Mouse (Mus musculus) brain, embryonic 14.5 days (tissue): ENCODE measurements around the gene Apip. TPM values are rescaled to one million over a fixed set of nuclear protein-coding genes. Genes with fewer than 3 reads are reported as not detected.

Source experiments
- DNase-seq: peaks from one replicate; pipeline ENCODE4 v3.0.0-alpha.2; 2011; ENCODE audit warnings: low read depth
- CTCF ChIP-seq: fragments of 200-500 bp; IDR thresholded peaks from 2 replicates; pipeline ENCODE4 v1.5.1; 2012; ENCODE audit warnings: inconsistent platforms, mild to moderate bottlenecking, moderate library complexity, borderline replicate concordance; ENCODE audit not compliant: insufficient read depth, insufficient read length; ENCODE audit errors: extremely low read depth
- POLR2A ChIP-seq: fragments of 200-500 bp; IDR thresholded peaks from 2 replicates; pipeline ENCODE4 v1.6.1; 2012; ENCODE audit warnings: mild to moderate bottlenecking, inconsistent platforms, borderline replicate concordance; ENCODE audit not compliant: poor library complexity, insufficient read depth, insufficient read length, severe bottlenecking; ENCODE audit errors: extremely low read depth
- polyA plus RNA-seq: library from polyadenylated mRNA; depleted of rRNA; stranded (reverse); fragments of >200 nt; gene quantifications from 2 replicates; pipeline ENCODE4 v1.2.3, GENCODE M21; 2012

Apip gene
- polyA plus RNA-seq, 1 experiment: 29.2 TPM

- no peak for TF ChIP-seq POLR2A
- no peak for TF ChIP-seq CTCF
- DNase-seq: no peak
These were observed 3.6 kb upstream of the Apip start for GRCm38 (mm10) chr2:103069752-103070405.

- no peak for TF ChIP-seq CTCF
These were observed 2.9 kb upstream of the Apip start for GRCm38 (mm10) chr2:103070586-103070985.

GRCm38 (mm10) chr2:103081117-103081516 is 7.6 kb downstream of the Apip start:
- no peak for DNase-seq
- TF ChIP-seq POLR2A (no peak), CTCF (no peak)

More at GRCm38 (mm10) chr2:103070586-103070985, 2.9 kb upstream of the Apip start:
- DNase-seq: no peak

- no peak for DNase-seq
- TF ChIP-seq POLR2A: no peak
- no peak for TF ChIP-seq CTCF
These were observed 8.2 kb downstream of the Apip start for GRCm38 (mm10) chr2:103081706-103082105.

GRCm38 (mm10) chr2:103082853-103083252 is 9.4 kb downstream of the Apip start:
- TF ChIP-seq POLR2A (no peak), CTCF (no peak)
- no peak for DNase-seq

- peak; percentile 50 for DNase-seq
- TF ChIP-seq CTCF (peak; percentile 53; the same call in 1 of the 2 replicates), POLR2A (no peak)
These were observed 11.0 kb downstream of the Apip start for GRCm38 (mm10) chr2:103084451-103084850.

GRCm38 (mm10) chr2:103085633-103086032 is 12.2 kb downstream of the Apip start:
- TF ChIP-seq POLR2A (no peak), CTCF (no peak)
- DNase-seq: no peak

GRCm38 (mm10) chr2:103086432-103086831 is 13.0 kb downstream of the Apip start:
- TF ChIP-seq CTCF (no peak), POLR2A (no peak)
- DNase-seq: peak; percentile 76

GRCm38 (mm10) chr2:103088099-103088498 is 14.6 kb downstream of the Apip start:
- TF ChIP-seq CTCF (peak; percentile 42; the same call in 1 of the 2 replicates), POLR2A (no peak)
- DNase-seq: no peak

- no peak for TF ChIP-seq CTCF
- DNase-seq: no peak
These were observed 16.0 kb downstream of the Apip start for GRCm38 (mm10) chr2:103089521-103089920.

GRCm38 (mm10) chr2:103102595-103102994 is 29.1 kb downstream of the Apip start:
- TF ChIP-seq CTCF: no peak
- no peak for TF ChIP-seq POLR2A
- DNase-seq: no peak

GRCm38 (mm10) chr2:103106172-103106571 is 32.7 kb downstream of the Apip start:
- TF ChIP-seq CTCF (no peak), POLR2A (no peak)
- DNase-seq: no peak
